Mouse (Mus musculus) sigmoid colon, adult 10 weeks (tissue): Measurements from ENCODE around the gene Nkain1. TPM values are rescaled to one million over a fixed set of nuclear protein-coding genes. Genes with fewer than 3 reads are reported as not detected.

Experiments used
- polyA plus RNA-seq: library from polyadenylated mRNA; stranded (reverse); fragments of 350-450 nt; fragmentation: Illumina TruSeq; extraction: RNeasy Lipid Tissue Mini Kit (QIAGEN cat#74804); gene quantifications from one replicate; pipeline ENCODE4 v1.2.3, GENCODE M21; 2014; ENCODE audit warnings: low read depth, low replicate concordance

Nkain1 gene
- polyA plus RNA-seq = not detected

GRCm38 (mm10) chr4:130574048-130574413, at the start of gene Nkain1:
Nkain1 (minus strand) TSS chr4:130574173.

Other genes with a start within 250 kb of the Nkain1 start
- 25.5 TPM for gene Zcchc17, start 214.2 kb downstream of the Nkain1 start, polyA plus RNA-seq
- gene Snrnp40, start 214.0 kb downstream of the Nkain1 start, polyA plus RNA-seq = 11.1 TPM
- gene Pum1, start 89.1 kb upstream of the Nkain1 start, polyA plus RNA-seq = 48.1 TPM
- gene Sdc3, start 218.4 kb upstream of the Nkain1 start, polyA plus RNA-seq = 2.9 TPM